Mouse (Mus musculus) lung, embryonic 15.5 days (tissue): ENCODE data around the gene Pyroxd1. TPM values are rescaled to one million over a fixed set of nuclear protein-coding genes. Genes with fewer than 3 reads are reported as not detected.

Experiments used
- ATAC-seq: fragments of 200-750 bp; cut with Nextera tagmentation; 2 replicates; pipeline ENCODE4 v1.8.0; 2017; ENCODE audit warnings: moderate number of reproducible peaks, borderline replicate concordance; ENCODE audit not compliant: low FRiP score, low TSS enrichment; ENCODE audit errors: extremely low read depth
- H3K27ac ChIP-seq: fragments of 300-500 bp; sonication (generic); 2 replicates; pipeline ENCODE4 v1.5.1; 2015; ENCODE audit warnings: moderate library complexity, mild to moderate bottlenecking, inconsistent platforms
- H3K27me3 ChIP-seq: fragments of 300-500 bp; sonication (generic); 2 replicates; pipeline ENCODE4 v1.6.1; 2015; ENCODE audit warnings: inconsistent platforms
- H3K36me3 ChIP-seq: fragments of 300-500 bp; sonication (generic); 2 replicates; pipeline ENCODE4 v1.6.1; 2015; ENCODE audit warnings: inconsistent platforms
- H3K4me1 ChIP-seq: fragments of 300-500 bp; sonication (generic); 2 replicates; pipeline ENCODE4 v1.6.1; 2015; ENCODE audit warnings: inconsistent platforms
- H3K4me2 ChIP-seq: fragments of 300-500 bp; sonication (generic); 2 replicates; pipeline ENCODE4 v1.6.1; 2015; ENCODE audit warnings: inconsistent platforms, mild to moderate bottlenecking, moderate library complexity
- H3K4me3 ChIP-seq: fragments of 300-500 bp; sonication (generic); 2 replicates; pipeline ENCODE4 v1.5.1; 2015; ENCODE audit warnings: mild to moderate bottlenecking, inconsistent platforms
- H3K9ac ChIP-seq: fragments of 300-500 bp; sonication (generic); 2 replicates; pipeline ENCODE4 v1.6.1; 2015; ENCODE audit warnings: inconsistent platforms
- H3K9me3 ChIP-seq: fragments of 300-500 bp; sonication (generic); 2 replicates; pipeline ENCODE4 v1.6.1; 2016; ENCODE audit warnings: inconsistent platforms
- WGBS: fragments of 180-500 bp; shearing (Covaris S2); methylation state at CpG from one replicate; pipeline ENCODE4 v1.1.7; 2015; 5-methylcytosine and 5-hydroxymethylcytosine counted together
- polyA plus RNA-seq: library from polyadenylated mRNA; unstranded; fragments of >200 nt; fragmentation: Nextera tagmentation; extraction: Ambion mirVana; gene quantifications from 2 replicates; pipeline ENCODE4 v1.2.1, GENCODE M21; 2015

Gene Pyroxd1
- 15.4 and 15.7 TPM in 2 replicates for polyA plus RNA-seq

GRCm38 (mm10) chr6:142345440-142346038 is at the start of gene Pyroxd1:
Gene Pyroxd1 (plus strand): TSS chr6:142345654.
- peaks cover 13% of the 10 kb centered on the region for H3K36me3 ChIP-seq
- peak within 1 kb of the TSS; percentile 82 for H3K27ac ChIP-seq
- H3K4me2 ChIP-seq = peak within 1 kb of the TSS; percentile 55
- H3K27me3 ChIP-seq = no peaks in the 10 kb centered on the region
- H3K4me3 ChIP-seq = peak within 1 kb of the TSS; percentile 69
- ATAC-seq = peak; percentile 97
- H3K4me1 ChIP-seq = peaks cover 9% of the 10 kb centered on the region
- peak within 1 kb of the TSS; percentile 58 for H3K9ac ChIP-seq
- WGBS = under 1% methylated on average over 48 of the region's 48 CpGs
- H3K9me3 ChIP-seq = no peaks in the 10 kb centered on the region

DNA sequence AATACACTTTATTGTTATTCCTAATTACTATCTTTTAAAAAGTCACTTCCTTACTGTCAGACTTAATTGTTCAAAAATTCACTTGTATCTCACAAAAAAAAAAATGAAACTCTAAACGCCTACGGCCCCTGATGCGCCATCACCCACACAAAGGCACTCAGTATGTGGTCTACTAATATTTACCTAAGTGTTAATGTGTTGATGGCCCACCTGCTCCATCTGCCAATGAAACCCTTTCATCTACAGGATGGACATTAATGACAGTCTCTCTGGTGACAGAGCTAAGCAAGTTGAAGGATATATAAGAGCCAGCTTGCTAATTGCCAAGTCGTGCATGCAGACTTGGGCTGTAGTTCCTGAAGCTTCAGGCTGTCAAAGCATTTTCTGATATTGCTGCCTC is 47.4 kb upstream of the Pyroxd1 start, which contains the start of gene Iapp:
Iapp (plus strand) TSS at position 326 of the 400 bp plus-strand sequence.
- WGBS = 42% methylated on average over 4 of the region's 4 CpGs

GRCm38 (mm10) chr6:142305076-142305475 is 40.4 kb upstream of the Pyroxd1 start:
- ATAC-seq = no peak

More for the DNA sequence above, 47.4 kb upstream of the Pyroxd1 start, which contains the start of gene Iapp:
- ATAC-seq = no peak
- Histone ChIP-seq H3K27ac (no peak within 1 kb of the TSS), H3K4me1 (no peaks in the 10 kb centered on the region), H3K36me3 (no peaks in the 10 kb centered on the region), H3K4me3 (no peak within 1 kb of the TSS), H3K9ac (no peak within 1 kb of the TSS), H3K4me2 (no peak within 1 kb of the TSS), H3K9me3 (no peaks in the 10 kb centered on the region), H3K27me3 (no peaks in the 10 kb centered on the region)

DNA sequence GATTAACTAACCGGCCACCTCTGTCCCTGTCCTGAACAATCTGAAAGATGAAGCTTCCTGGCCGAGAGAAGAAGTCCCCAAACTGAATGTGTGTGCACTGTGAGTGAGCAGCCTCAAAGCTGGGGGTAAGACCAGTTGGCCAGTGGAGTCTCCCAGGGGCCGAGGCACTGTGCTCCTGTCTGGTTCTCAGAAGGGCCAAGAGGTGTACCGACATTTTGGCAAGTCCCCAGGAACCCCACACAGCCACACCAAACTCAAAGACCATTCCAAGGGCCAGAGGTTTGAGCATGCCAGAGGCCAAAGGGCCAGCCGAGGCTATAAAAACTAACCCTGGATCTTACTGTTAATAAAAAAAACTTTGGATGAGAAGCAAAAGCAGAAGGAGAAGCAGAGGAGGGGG is 31.2 kb upstream of the Pyroxd1 start:
- no peaks in the 10 kb centered on the region for H3K4me1 ChIP-seq
- WGBS = 76% methylated on average over 5 of the region's 5 CpGs
- no peak overlapping the region for H3K4me3 ChIP-seq
- no peak for ATAC-seq
- H3K36me3 ChIP-seq = no peaks in the 10 kb centered on the region
- no peaks in the 10 kb centered on the region for H3K27me3 ChIP-seq
- H3K4me2 ChIP-seq = no peak overlapping the region
- no peak overlapping the region for H3K9ac ChIP-seq
- H3K27ac ChIP-seq = no peak overlapping the region
- no peaks in the 10 kb centered on the region; the same call in 1 of the 2 replicates for H3K9me3 ChIP-seq

More at GRCm38 (mm10) chr6:142305076-142305475, 40.4 kb upstream of the Pyroxd1 start:
- H3K9me3 ChIP-seq = no peaks in the 10 kb centered on the region; the same call in 1 of the 2 replicates
- no peaks in the 10 kb centered on the region for H3K4me1 ChIP-seq
- H3K4me3 ChIP-seq = no peak overlapping the region
- H3K27ac ChIP-seq = no peak overlapping the region
- H3K36me3 ChIP-seq = no peaks in the 10 kb centered on the region
- no peaks in the 10 kb centered on the region for H3K27me3 ChIP-seq
- H3K4me2 ChIP-seq = no peak overlapping the region
- no peak overlapping the region for H3K9ac ChIP-seq

- Histone ChIP-seq H3K27me3 (no peaks in the 10 kb centered on the region), H3K4me1 (no peaks in the 10 kb centered on the region), H3K27ac (no peak overlapping the region), H3K36me3 (no peaks in the 10 kb centered on the region), H3K4me3 (no peak overlapping the region), H3K9me3 (no peaks in the 10 kb centered on the region), H3K4me2 (no peak overlapping the region), H3K9ac (no peak overlapping the region)
- ATAC-seq = no peak
Observed at GRCm38 (mm10) chr6:142317106-142317505, 28.3 kb upstream of the Pyroxd1 start.

- Histone ChIP-seq H3K4me2 (no peak within 1 kb of the TSS), H3K36me3 (no peaks in the 10 kb centered on the region), H3K9me3 (no peaks in the 10 kb centered on the region), H3K4me1 (no peaks in the 10 kb centered on the region), H3K27me3 (no peaks in the 10 kb centered on the region), H3K4me3 (no peak within 1 kb of the TSS), H3K9ac (no peak within 1 kb of the TSS), H3K27ac (no peak within 1 kb of the TSS)
- WGBS = 14% methylated on average over 4 of the region's 4 CpGs
- ATAC-seq = no peak
Observed at GRCm38 (mm10) chr6:142322881-142323280, 22.6 kb upstream of the Pyroxd1 start, which contains the start of gene Slco1a5. Gene Slco1a5 (minus strand): TSS chr6:142322981.

DNA sequence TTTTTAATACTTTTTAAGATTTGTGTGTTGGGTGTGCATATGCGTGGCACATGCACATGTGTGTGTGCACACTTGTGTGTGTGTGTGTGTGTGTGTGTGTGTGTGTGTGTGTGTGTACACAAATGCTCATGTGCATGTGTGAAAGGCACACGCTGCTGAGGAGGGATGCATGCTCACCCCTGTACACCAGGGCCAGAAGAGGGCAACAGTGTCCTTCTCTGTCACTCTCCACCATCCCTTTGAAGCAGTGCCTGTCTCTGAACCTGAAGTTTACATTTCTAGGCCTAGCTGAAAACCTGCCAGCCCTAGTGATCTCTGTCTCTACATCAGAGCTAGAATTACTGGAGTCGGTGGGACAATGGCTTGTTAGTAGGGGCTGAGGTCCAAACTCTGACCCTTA is 18.9 kb upstream of the Pyroxd1 start:
- Histone ChIP-seq H3K9me3 (no peaks in the 10 kb centered on the region), H3K4me3 (no peak overlapping the region), H3K4me2 (no peak overlapping the region), H3K27ac (no peak overlapping the region), H3K4me1 (no peaks in the 10 kb centered on the region), H3K9ac (no peak overlapping the region), H3K27me3 (no peaks in the 10 kb centered on the region), H3K36me3 (no peaks in the 10 kb centered on the region)
- 61% methylated on average over 3 of the region's 3 CpGs for whole genome bisulfite sequencing
- ATAC-seq = no peak

- Histone ChIP-seq H3K4me1 (no peaks in the 10 kb centered on the region), H3K9ac (no peak overlapping the region), H3K27ac (no peak overlapping the region), H3K9me3 (no peaks in the 10 kb centered on the region), H3K4me2 (no peak overlapping the region), H3K4me3 (no peak overlapping the region), H3K27me3 (no peaks in the 10 kb centered on the region), H3K36me3 (no peaks in the 10 kb centered on the region)
- WGBS = 54% methylated on average over 1 of the region's 1 CpGs
- no peak for ATAC-seq
Observed at GRCm38 (mm10) chr6:142329201-142329600, 16.3 kb upstream of the Pyroxd1 start.

DNA sequence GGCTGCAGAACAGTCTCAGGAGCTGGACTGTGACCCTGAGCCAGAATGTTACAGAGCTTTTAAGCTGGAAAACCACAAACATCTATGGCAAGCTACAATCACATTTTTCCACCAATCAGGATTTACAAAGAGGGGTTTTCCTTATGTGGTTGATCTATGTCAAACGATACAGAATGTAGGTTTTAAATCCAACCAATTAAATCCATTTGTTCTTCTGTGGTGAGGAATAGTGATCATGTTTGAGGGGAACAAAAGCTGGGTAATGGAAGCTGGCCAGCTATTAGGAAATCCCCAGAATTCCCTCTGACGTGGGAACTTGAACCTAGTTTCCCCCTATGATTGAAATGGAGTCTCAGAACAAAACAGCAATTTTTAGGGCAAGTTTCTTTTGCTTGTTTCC is 6.5 kb upstream of the Pyroxd1 start:
- 65% methylated on average over 2 of the region's 2 CpGs for WGBS
- Histone ChIP-seq H3K27me3 (no peaks in the 10 kb centered on the region), H3K9ac (no peak overlapping the region), H3K9me3 (no peaks in the 10 kb centered on the region), H3K4me3 (no peak overlapping the region), H3K4me1 (no peaks in the 10 kb centered on the region), H3K27ac (no peak overlapping the region), H3K4me2 (no peak overlapping the region), H3K36me3 (no peaks in the 10 kb centered on the region)
- ATAC-seq = no peak

DNA sequence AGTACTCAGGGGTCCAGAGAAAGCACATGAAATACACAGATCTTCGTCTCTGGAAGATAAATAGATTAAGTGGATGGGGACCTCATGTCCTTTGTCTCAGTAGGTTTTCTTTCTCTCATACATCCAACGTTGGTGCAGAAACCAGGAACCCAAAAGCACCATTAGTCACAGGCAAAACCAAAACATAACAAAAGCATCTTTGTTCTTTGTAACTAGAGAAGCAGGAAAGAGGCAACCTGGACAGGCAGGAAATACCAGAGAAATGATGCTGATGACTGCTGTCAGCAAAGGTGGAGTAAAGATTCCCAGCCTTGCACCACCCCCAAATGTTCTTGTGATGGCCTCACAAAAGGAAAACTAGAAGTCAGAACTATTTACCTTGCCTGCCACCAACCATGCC is 5.9 kb upstream of the Pyroxd1 start:
- H3K9me3 ChIP-seq = no peaks in the 10 kb centered on the region
- no peak for ATAC-seq
- H3K9ac ChIP-seq = no peak overlapping the region
- H3K27ac ChIP-seq = no peak overlapping the region
- H3K4me1 ChIP-seq = no peaks in the 10 kb centered on the region
- 25% methylated on average over 2 of the region's 2 CpGs for WGBS
- no peaks in the 10 kb centered on the region for H3K36me3 ChIP-seq
- H3K4me2 ChIP-seq = no peak overlapping the region
- no peak overlapping the region for H3K4me3 ChIP-seq
- no peaks in the 10 kb centered on the region for H3K27me3 ChIP-seq

- H3K4me3 ChIP-seq = no peak overlapping the region
- peaks cover 9% of the 10 kb centered on the region for H3K4me1 ChIP-seq
- no peak overlapping the region for H3K27ac ChIP-seq
- H3K27me3 ChIP-seq = no peaks in the 10 kb centered on the region
- 71% methylated on average over 2 of the region's 2 CpGs for WGBS
- H3K9ac ChIP-seq = no peak overlapping the region
- no peaks in the 10 kb centered on the region for H3K9me3 ChIP-seq
- ATAC-seq = no peak
- H3K36me3 ChIP-seq = no peaks in the 10 kb centered on the region
- no peak overlapping the region for H3K4me2 ChIP-seq
Observed at GRCm38 (mm10) chr6:142343561-142343960, 1.9 kb upstream of the Pyroxd1 start.

GRCm38 (mm10) chr6:142346181-142347110 is 992 bp downstream of the Pyroxd1 start:
- WGBS = 39% methylated on average over 12 of the region's 12 CpGs
- H3K27ac ChIP-seq = no peak overlapping the region

More at GRCm38 (mm10) chr6:142346181-142347110, 992 bp downstream of the Pyroxd1 start:
- ATAC-seq = no peak
- H3K4me2 ChIP-seq = peak overlapping the region; percentile 55
- peaks cover 18% of the 10 kb centered on the region for H3K36me3 ChIP-seq
- H3K27me3 ChIP-seq = no peaks in the 10 kb centered on the region
- H3K4me3 ChIP-seq = peak overlapping the region; percentile 69
- H3K9ac ChIP-seq = peak overlapping the region; percentile 58
- no peaks in the 10 kb centered on the region for H3K9me3 ChIP-seq
- peaks cover 9% of the 10 kb centered on the region for H3K4me1 ChIP-seq
